Mouse (Mus musculus) lung, postnatal 0 days (tissue): ENCODE measurements around the gene Meis2. TPM values are rescaled to one million over a fixed set of nuclear protein-coding genes. Genes with fewer than 3 reads are reported as not detected.

Source experiments
- ATAC-seq: fragments of 200-750 bp; cut with Nextera tagmentation; 2 replicates; pipeline ENCODE4 v1.8.0; 2017; ENCODE audit warnings: moderate library complexity
- DNase-seq: peaks from one replicate; pipeline ENCODE4 v3.0.0-alpha.2; 2016; ENCODE audit warnings: low spot score
- H3K27ac ChIP-seq: fragments of 300-500 bp; sonication (generic); 2 replicates; pipeline ENCODE4 v1.5.1; 2014; ENCODE audit warnings: antibody characterized with exemption, mild to moderate bottlenecking, low read length, mixed read lengths
- H3K27me3 ChIP-seq: fragments of 300-500 bp; sonication (generic); replicated peaks from 2 replicates; pipeline ENCODE4 v1.6.1; 2014; ENCODE audit warnings: low read length, mixed read lengths; ENCODE audit not compliant: insufficient read depth
- H3K36me3 ChIP-seq: fragments of 300-500 bp; sonication (generic); 2 replicates; pipeline ENCODE4 v1.6.1; 2014; ENCODE audit warnings: low read length, mixed read lengths; ENCODE audit not compliant: insufficient read depth
- H3K4me1 ChIP-seq: fragments of 300-500 bp; sonication (generic); 2 replicates; pipeline ENCODE4 v1.6.1; 2014; ENCODE audit warnings: antibody characterized with exemption, low read depth, low read length, mixed read lengths; ENCODE audit not compliant: insufficient read depth
- H3K4me2 ChIP-seq: fragments of 300-500 bp; sonication (generic); replicated peaks from 2 replicates; pipeline ENCODE4 v1.6.1; 2014; ENCODE audit warnings: low read depth, mild to moderate bottlenecking, low read length, moderate library complexity, mixed read lengths
- H3K4me3 ChIP-seq: fragments of 300-500 bp; sonication (generic); 2 replicates; pipeline ENCODE4 v1.5.1; 2014; ENCODE audit warnings: low read depth, low read length
- H3K9ac ChIP-seq: fragments of 300-500 bp; sonication (generic); replicated peaks from 2 replicates; pipeline ENCODE4 v1.6.1; 2014; ENCODE audit warnings: low read depth, mild to moderate bottlenecking
- H3K9me3 ChIP-seq: fragments of 300-500 bp; sonication (generic); 2 replicates; pipeline ENCODE4 v1.6.1; 2016; ENCODE audit warnings: low read length, mixed read lengths
- CTCF ChIP-seq: IDR thresholded peaks from 2 replicates; pipeline ENCODE4 v1.5.1; 2016; ENCODE audit warnings: antibody characterized with exemption, mild to moderate bottlenecking
- EP300 ChIP-seq: IDR thresholded peaks from 2 replicates; pipeline ENCODE4 v1.6.1; 2016; ENCODE audit warnings: antibody characterized with exemption, mild to moderate bottlenecking, control low read depth
- WGBS: fragments of 180-500 bp; shearing (Covaris S2); extraction: QIAGEN DNeasy Blood & Tissue Kit; methylation state at CpG from one replicate; pipeline ENCODE4 v1.1.7; 2014; 5-methylcytosine and 5-hydroxymethylcytosine counted together
- polyA plus RNA-seq: library from polyadenylated mRNA; unstranded; fragments of >200 nt; fragmentation: Nextera tagmentation; extraction: Ambion mirVana; gene quantifications from 2 replicates; pipeline ENCODE4 v1.2.1, GENCODE M21; 2015

Gene Meis2
- 12.0 and 16.2 TPM in 2 replicates for polyA plus RNA-seq

GRCm38 (mm10) chr2:116065570-116066005 lies at the start of gene Meis2:
Gene Meis2, minus strand, starts transcription at chr2:116065839.
- no peaks in the 10 kb centered on the region for H3K4me1 ChIP-seq
- H3K27ac ChIP-seq: peak within 1 kb of the TSS; percentile 85
- no peak for TF ChIP-seq EP300
- no peak for TF ChIP-seq CTCF
- WGBS: under 1% methylated on average over 22 of the region's 37 CpGs
- peaks cover 9% of the 10 kb centered on the region for H3K27me3 ChIP-seq
- no peaks in the 10 kb centered on the region for H3K36me3 ChIP-seq
- peak; percentile 83 for ATAC-seq
- no peaks in the 10 kb centered on the region for H3K9me3 ChIP-seq
- peak within 1 kb of the TSS; percentile 62 for H3K4me3 ChIP-seq
- H3K4me2 ChIP-seq: peak within 1 kb of the TSS; percentile 75
- H3K9ac ChIP-seq: peak within 1 kb of the TSS; percentile 44
- peak; percentile 92 for DNase-seq

GRCm38 (mm10) chr2:116106194-116106593 lies 40.6 kb upstream of the Meis2 start:
- Histone ChIP-seq H3K9ac (no peak overlapping the region), H3K36me3 (no peaks in the 10 kb centered on the region), H3K4me1 (no peaks in the 10 kb centered on the region), H3K4me2 (no peak overlapping the region), H3K27me3 (no peaks in the 10 kb centered on the region), H3K4me3 (no peak overlapping the region), H3K9me3 (no peaks in the 10 kb centered on the region), H3K27ac (no peak overlapping the region)
- TF ChIP-seq EP300 (no peak), CTCF (peak; percentile 50)
- 43% methylated on average over 4 of the region's 4 CpGs for WGBS
- ATAC-seq (no peak), DNase-seq (peak; percentile 17)

GRCm38 (mm10) chr2:116105179-116105578 lies 39.5 kb upstream of the Meis2 start:
- no peaks in the 10 kb centered on the region for H3K27me3 ChIP-seq
- H3K4me3 ChIP-seq: no peak overlapping the region
- no peak overlapping the region for H3K27ac ChIP-seq
- no peaks in the 10 kb centered on the region for H3K4me1 ChIP-seq
- 43% methylated on average over 3 of the region's 3 CpGs for WGBS
- H3K4me2 ChIP-seq: no peak overlapping the region
- H3K36me3 ChIP-seq: no peaks in the 10 kb centered on the region
- ATAC-seq (no peak), DNase-seq (peak; percentile 17)
- TF ChIP-seq CTCF (peak; percentile 46), EP300 (no peak)
- H3K9me3 ChIP-seq: no peaks in the 10 kb centered on the region
- H3K9ac ChIP-seq: no peak overlapping the region

- no peak overlapping the region for H3K4me2 ChIP-seq
- WGBS: 39% methylated on average over 5 of the region's 5 CpGs
- H3K36me3 ChIP-seq: no peaks in the 10 kb centered on the region
- ATAC-seq (no peak), DNase-seq (no peak)
- no peak overlapping the region for H3K27ac ChIP-seq
- no peaks in the 10 kb centered on the region for H3K9me3 ChIP-seq
- H3K9ac ChIP-seq: no peak overlapping the region
- TF ChIP-seq CTCF (no peak), EP300 (no peak)
- H3K4me3 ChIP-seq: no peak overlapping the region
- H3K27me3 ChIP-seq: no peaks in the 10 kb centered on the region
- H3K4me1 ChIP-seq: no peaks in the 10 kb centered on the region
Measured at GRCm38 (mm10) chr2:116103411-116103996, 37.9 kb upstream of the Meis2 start.

- Histone ChIP-seq H3K4me3 (no peak overlapping the region), H3K4me2 (no peak overlapping the region), H3K27ac (no peak overlapping the region), H3K9ac (no peak overlapping the region), H3K9me3 (no peaks in the 10 kb centered on the region), H3K27me3 (no peaks in the 10 kb centered on the region), H3K4me1 (peaks cover 4% of the 10 kb centered on the region), H3K36me3 (no peaks in the 10 kb centered on the region)
- no peak for ATAC-seq
- TF ChIP-seq CTCF (peak; percentile 73), EP300 (no peak)
- peak; percentile 41 for DNase-seq
Measured at GRCm38 (mm10) chr2:116101221-116101620, 35.6 kb upstream of the Meis2 start.

- no peak for DNase-seq
- Histone ChIP-seq H3K4me2 (no peak overlapping the region), H3K9ac (no peak overlapping the region), H3K9me3 (0 out of 2 replicates have a peak, but pooled peaks cover 3% of the 10 kb centered on the region), H3K4me3 (no peak overlapping the region), H3K4me1 (no peaks in the 10 kb centered on the region), H3K27me3 (0 out of 2 replicates have a peak, but pooled peaks cover 4% of the 10 kb centered on the region), H3K27ac (no peak overlapping the region), H3K36me3 (no peaks in the 10 kb centered on the region)
- WGBS: 70% methylated on average over 2 of the region's 2 CpGs
- TF ChIP-seq EP300 (no peak), CTCF (no peak)
- no peak for ATAC-seq
Measured at GRCm38 (mm10) chr2:116080961-116081360, 15.3 kb upstream of the Meis2 start.
